In genomic region chr3:98157073-98157472, GRCm38 (mm10) we compare ENCODE assay signal across 19 mouse cellular contexts. TPM values are rescaled to one million over a fixed set of nuclear protein-coding genes. Genes with fewer than 3 reads are reported as not detected.
"Had no signal": no experiment of that assay in that cellular context is flagged by ENCODE, and none has a peak within 500 bp of the region (broad histone marks: within the 10 kb centered on the region; RNA-seq: fewer than 3 reads in every experiment).

No protein-coding gene starts in this region.

- H3K27ac ChIP-seq: kidney, postnatal 0 days; layer of hippocampus, adult 2 months; limb, embryonic 13.5 days; liver, embryonic 15.5 days; macrophage; neural tube, embryonic 13.5 days had no signal

- H3K9me3 ChIP-seq: limb, embryonic 13.5 days; liver, embryonic 15.5 days; neural tube, embryonic 13.5 days had no signal

- H3K27me3 ChIP-seq: limb, embryonic 13.5 days; liver, embryonic 15.5 days; neural tube, embryonic 13.5 days had no signal

- DNase-seq: kidney, adult 9 months; kidney, postnatal 36 days; left cerebral cortex, postnatal 4 days; lung, embryonic 14.5 days; lung, postnatal 10 days; midbrain, embryonic 14.5 days; right cerebral cortex, adult 18-20 months; thymus, adult 18-20 months; thymus, postnatal 14 days had no signal

- H3K36me3 ChIP-seq: liver, embryonic 15.5 days; neural tube, embryonic 13.5 days had no signal

- H3K4me3 ChIP-seq: layer of hippocampus, adult 2 months; limb, embryonic 13.5 days; liver, embryonic 15.5 days; neural tube, embryonic 13.5 days had no signal

- H3K4me1 ChIP-seq: liver, embryonic 15.5 days; neural tube, embryonic 13.5 days had no signal

- H3K4me2 ChIP-seq: limb, embryonic 13.5 days; liver, embryonic 15.5 days; lung, embryonic 14.5 days; neural tube, embryonic 13.5 days had no signal

- H3K9ac ChIP-seq: limb, embryonic 13.5 days; liver, embryonic 15.5 days; lung, embryonic 14.5 days; neural tube, embryonic 13.5 days had no signal

RNA-seq across cellular contexts. Expression of gene Adam30, which starts 3.4 kb away (rescaled TPM):
- total RNA-seq: layer of hippocampus, adult 2 months; layer of hippocampus, postnatal 10 days; left cerebral cortex, postnatal 10 days; left cerebral cortex, postnatal 4 days; liver, adult 2 months had no signal
- polyA plus RNA-seq: kidney, postnatal 0 days; limb, embryonic 13.5 days; liver, adult 2 months; liver, embryonic 15.5 days; lung, embryonic 14.5 days; macrophage; midbrain, embryonic 14.5 days; neural tube, embryonic 13.5 days; stomach, embryonic 14.5 days had no signal
